Mouse (Mus musculus) hindbrain, postnatal 0 days (tissue): ENCODE results near the gene Got1. TPM values are rescaled to one million over a fixed set of nuclear protein-coding genes. Genes with fewer than 3 reads are reported as not detected.

Source experiments
- ATAC-seq: fragments of 200-750 bp; cut with Nextera tagmentation; 2 replicates; pipeline ENCODE4 v1.8.0; 2017; ENCODE audit warnings: mild to moderate bottlenecking, moderate TSS enrichment, moderate library complexity
- DNase-seq: peaks from one replicate; pipeline ENCODE4 v3.0.0-alpha.2; 2015; ENCODE audit warnings: low spot score
- H3K27ac ChIP-seq: fragments of 300-500 bp; sonication (generic); 2 replicates; pipeline ENCODE4 v1.5.1; 2014; ENCODE audit warnings: mild to moderate bottlenecking
- H3K27me3 ChIP-seq: fragments of 300-500 bp; sonication (generic); 2 replicates; pipeline ENCODE4 v1.6.1; 2014; ENCODE audit warnings: low read length, mixed read lengths; ENCODE audit not compliant: insufficient read depth
- H3K36me3 ChIP-seq: fragments of 300-500 bp; sonication (generic); 2 replicates; pipeline ENCODE4 v1.6.1; 2014; ENCODE audit warnings: low read length, mixed read lengths; ENCODE audit not compliant: insufficient read depth
- H3K4me1 ChIP-seq: fragments of 300-500 bp; sonication (generic); 2 replicates; pipeline ENCODE4 v1.6.1; 2014; ENCODE audit warnings: antibody characterized with exemption, low read length, mixed read lengths; ENCODE audit not compliant: insufficient read depth
- H3K4me2 ChIP-seq: fragments of 300-500 bp; sonication (generic); 2 replicates; pipeline ENCODE4 v1.6.1; 2014; ENCODE audit warnings: low read depth, mild to moderate bottlenecking, low read length, moderate library complexity, mixed read lengths
- H3K4me3 ChIP-seq: fragments of 300-500 bp; sonication (generic); 2 replicates; pipeline ENCODE4 v1.5.1; 2014; ENCODE audit warnings: low read length
- H3K9ac ChIP-seq: fragments of 300-500 bp; sonication (generic); replicated peaks from 2 replicates; pipeline ENCODE4 v1.6.1; 2014; ENCODE audit warnings: mild to moderate bottlenecking, low read length, moderate library complexity, mixed read lengths
- H3K9me3 ChIP-seq: fragments of 300-500 bp; sonication (generic); 2 replicates; pipeline ENCODE4 v1.6.1; 2016; ENCODE audit warnings: low read length, mixed read lengths
- CTCF ChIP-seq: IDR thresholded peaks from 2 replicates; pipeline ENCODE4 v1.5.1; 2016; ENCODE audit warnings: antibody characterized with exemption, control low read depth, low read depth
- WGBS: fragments of 180-500 bp; shearing (Covaris S2); extraction: QIAGEN DNeasy Blood & Tissue Kit; methylation state at CpG from one replicate; pipeline ENCODE4 v1.1.7; 2014; 5-methylcytosine and 5-hydroxymethylcytosine counted together
- polyA plus RNA-seq: library from polyadenylated mRNA; unstranded; fragments of >200 nt; fragmentation: Nextera tagmentation; extraction: Ambion mirVana; gene quantifications from 2 replicates; pipeline ENCODE4 v1.2.1, GENCODE M21; 2015
- total RNA-seq: library from RNA; depleted of rRNA; stranded (reverse); fragments of >200 nt; gene quantifications from 2 replicates; pipeline ENCODE4 v1.2.3, GENCODE M21; 2014

Got1 gene
- total and polyA plus RNA-seq, 2 experiments from 2014 or later: 132 to 136 TPM

- Histone ChIP-seq H3K4me3 (no peak overlapping the region), H3K9me3 (no peaks in the 10 kb centered on the region), H3K4me1 (no peaks in the 10 kb centered on the region), H3K9ac (no peak overlapping the region), H3K36me3 (no peaks in the 10 kb centered on the region), H3K27me3 (no peaks in the 10 kb centered on the region), H3K4me2 (no peak overlapping the region), H3K27ac (no peak overlapping the region)
- ATAC-seq: no peak
- WGBS: 86% methylated on average over 2 of the region's 2 CpGs
- no peak for TF ChIP-seq CTCF
- DNase-seq: no peak
Observed at GRCm38 (mm10) chr19:43560244-43560643, 35.8 kb upstream of the Got1 start.

DNA sequence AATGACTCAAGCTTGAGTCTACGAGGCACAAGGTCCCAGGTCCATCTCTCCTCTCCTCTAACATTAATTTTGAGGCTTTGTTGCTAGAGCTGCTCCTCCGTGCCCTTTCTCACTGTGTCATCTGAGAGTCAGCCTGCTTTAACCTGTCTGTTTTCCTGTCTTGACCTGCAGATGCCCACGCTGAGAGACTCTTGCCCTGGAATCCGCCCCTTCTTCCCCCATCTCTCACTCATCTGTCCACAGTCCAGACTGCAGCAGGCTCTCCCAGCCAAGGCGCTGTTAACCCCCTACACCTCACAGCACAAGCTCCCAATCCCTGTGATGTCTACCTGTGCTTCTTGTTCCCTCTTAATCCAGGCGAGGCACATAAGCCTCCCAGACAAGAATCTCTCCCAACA, 27.1 kb upstream of the Got1 start:
- H3K4me3 ChIP-seq: no peak overlapping the region
- TF ChIP-seq CTCF: no peak
- H3K4me2 ChIP-seq: no peak overlapping the region
- H3K36me3 ChIP-seq: no peaks in the 10 kb centered on the region
- no peak overlapping the region for H3K27ac ChIP-seq
- no peaks in the 10 kb centered on the region for H3K9me3 ChIP-seq
- no peaks in the 10 kb centered on the region; the same call in 1 of the 2 replicates for H3K4me1 ChIP-seq
- 80% methylated on average over 6 of the region's 6 CpGs for WGBS
- H3K9ac ChIP-seq: no peak overlapping the region
- no peaks in the 10 kb centered on the region for H3K27me3 ChIP-seq
- no peak for DNase-seq
- ATAC-seq: no peak

- no peak overlapping the region for H3K27ac ChIP-seq
- no peaks in the 10 kb centered on the region; the same call in 1 of the 2 replicates for H3K4me1 ChIP-seq
- no peaks in the 10 kb centered on the region for H3K36me3 ChIP-seq
- DNase-seq (no peak), ATAC-seq (no peak)
- WGBS: 82% methylated on average over 18 of the region's 18 CpGs
- no peaks in the 10 kb centered on the region for H3K27me3 ChIP-seq
- no peak overlapping the region for H3K4me2 ChIP-seq
- H3K9me3 ChIP-seq: no peaks in the 10 kb centered on the region
- no peak for TF ChIP-seq CTCF
- no peak overlapping the region for H3K9ac ChIP-seq
- H3K4me3 ChIP-seq: no peak overlapping the region
Observed at GRCm38 (mm10) chr19:43550706-43551492, 26.5 kb upstream of the Got1 start.

DNA sequence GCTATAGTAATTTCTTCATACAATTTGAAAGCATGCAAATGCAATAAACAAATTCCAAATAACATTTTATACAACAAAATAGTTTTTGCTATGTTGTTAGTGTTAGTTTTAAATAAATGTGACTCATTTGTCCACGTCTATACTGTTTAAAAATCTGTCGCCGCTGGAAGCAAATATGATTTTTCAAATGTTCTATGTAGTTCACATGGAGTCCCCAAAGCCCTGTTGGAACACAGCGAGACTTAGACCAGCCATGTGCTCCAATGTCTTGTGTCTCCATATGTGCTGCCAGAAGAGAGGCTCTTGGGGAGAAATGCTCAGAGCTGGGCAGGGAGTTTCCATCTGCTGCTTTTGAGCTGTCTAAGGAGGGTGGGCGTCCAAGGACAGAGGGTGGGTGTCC, 23.7 kb upstream of the Got1 start:
- Histone ChIP-seq H3K4me3 (no peak overlapping the region), H3K27me3 (no peaks in the 10 kb centered on the region), H3K9me3 (no peaks in the 10 kb centered on the region), H3K36me3 (no peaks in the 10 kb centered on the region), H3K27ac (no peak overlapping the region), H3K4me1 (no peaks in the 10 kb centered on the region; the same call in 1 of the 2 replicates), H3K9ac (no peak overlapping the region), H3K4me2 (no peak overlapping the region)
- 90% methylated on average over 5 of the region's 5 CpGs for WGBS
- no peak for TF ChIP-seq CTCF
- DNase-seq (no peak), ATAC-seq (no peak)

DNA sequence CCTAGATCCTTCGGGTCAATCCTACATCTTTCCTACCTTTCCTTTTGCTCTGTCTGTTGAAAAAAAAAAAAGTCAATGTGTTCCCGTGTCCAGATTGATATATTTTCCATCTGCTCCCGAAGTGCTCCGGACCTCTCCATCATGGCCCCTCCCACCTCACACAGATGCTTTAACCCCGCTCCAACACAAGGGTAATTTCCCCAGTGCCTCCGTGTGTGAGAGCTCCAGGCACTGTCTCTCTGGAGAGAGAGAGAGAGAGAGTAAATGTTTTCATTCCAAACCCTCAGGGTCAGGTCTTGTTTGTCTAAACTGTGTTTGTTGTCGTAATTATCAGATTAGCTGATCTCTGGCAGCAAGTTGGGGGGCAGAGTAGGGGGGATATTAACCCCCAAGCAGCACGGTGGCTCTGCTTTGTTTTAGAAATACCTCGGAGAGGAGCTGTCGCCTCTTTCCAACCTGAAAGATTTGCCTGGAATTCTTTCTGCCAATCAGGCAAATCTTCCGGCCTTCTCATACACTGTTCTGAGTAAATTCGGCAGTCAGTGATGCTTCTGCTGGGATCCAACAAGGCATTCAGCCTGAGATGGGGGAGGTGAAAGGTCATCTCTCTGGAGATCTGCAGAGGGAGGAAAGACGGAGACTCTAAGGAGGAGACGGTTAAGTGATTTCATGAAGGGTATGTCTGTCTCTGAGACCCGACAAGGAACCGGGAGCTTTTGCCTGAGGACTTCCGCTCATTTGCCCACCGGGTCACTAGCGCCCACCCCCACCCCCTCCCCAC, 22.1 kb upstream of the Got1 start:
- H3K4me2 ChIP-seq: peak overlapping the region; percentile 39
- no peak overlapping the region for H3K27ac ChIP-seq
- ATAC-seq (no peak), DNase-seq (peak; percentile 7)
- H3K27me3 ChIP-seq: no peaks in the 10 kb centered on the region
- H3K9ac ChIP-seq: no peak overlapping the region
- TF ChIP-seq CTCF: no peak
- no peak overlapping the region for H3K4me3 ChIP-seq
- H3K4me1 ChIP-seq: no peaks in the 10 kb centered on the region; the same call in 1 of the 2 replicates
- H3K9me3 ChIP-seq: no peaks in the 10 kb centered on the region
- H3K36me3 ChIP-seq: no peaks in the 10 kb centered on the region
- 10% methylated on average over 19 of the region's 19 CpGs for whole genome bisulfite sequencing

DNA sequence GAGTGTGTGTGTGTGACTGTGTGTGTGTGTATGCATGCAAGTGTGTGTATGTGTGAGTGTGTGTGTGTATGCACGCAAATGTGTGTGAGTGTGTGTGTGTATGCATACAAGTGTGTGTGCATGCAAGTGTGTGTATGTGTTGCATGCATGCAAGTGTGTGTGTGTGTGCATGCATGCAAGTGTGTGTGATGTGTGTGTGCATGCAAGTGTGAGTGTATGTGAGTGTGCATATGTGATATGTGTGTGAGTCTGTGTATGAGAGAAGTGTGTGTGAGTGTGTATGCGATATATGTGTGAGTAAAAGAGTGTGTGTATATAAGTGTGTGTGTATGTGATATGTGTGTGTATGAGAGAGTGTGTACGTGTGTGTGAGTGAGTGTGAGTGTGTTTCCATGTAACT, 11.0 kb upstream of the Got1 start:
- Histone ChIP-seq H3K9me3 (no peaks in the 10 kb centered on the region), H3K4me3 (no peak overlapping the region), H3K27ac (no peak overlapping the region), H3K4me1 (0 out of 2 replicates have a peak, but pooled peaks cover 3% of the 10 kb centered on the region), H3K4me2 (no peak overlapping the region), H3K9ac (no peak overlapping the region), H3K27me3 (no peaks in the 10 kb centered on the region), H3K36me3 (no peaks in the 10 kb centered on the region)
- TF ChIP-seq CTCF: no peak
- ATAC-seq (no peak), DNase-seq (no peak)
- 95% methylated on average over 3 of the region's 3 CpGs for WGBS
